Mouse (Mus musculus) ES-E14 (cell line): ENCODE measurements around the gene Yipf4.

ENCODE experiments used
- HCFC1 ChIP-seq: IDR thresholded peaks from 2 replicates; pipeline ENCODE4 v1.6.1; 2012; ENCODE audit warnings: low read length, inconsistent platforms, borderline replicate concordance; ENCODE audit not compliant: insufficient read depth
- MAFK ChIP-seq: IDR thresholded peaks from 2 replicates; pipeline ENCODE4 v1.6.1; 2014; ENCODE audit warnings: mild to moderate bottlenecking, low read depth, low read length, inconsistent platforms; ENCODE audit not compliant: insufficient read depth
- ZNF384 ChIP-seq: IDR thresholded peaks from 2 replicates; pipeline ENCODE4 v1.6.1; 2012; ENCODE audit warnings: low read depth, low read length, inconsistent platforms

GRCm38 (mm10) chr17:74526117-74526516 is 36.8 kb downstream of the Yipf4 start:
- TF ChIP-seq HCFC1: no peak
- TF ChIP-seq ZNF384: peak; percentile 66; the same call in 1 of the 2 replicates
- no peak for TF ChIP-seq MAFK
